Mouse (Mus musculus): ENCODE data around the gene Vmn1r129. TPM values are rescaled to one million over a fixed set of nuclear protein-coding genes. Genes with fewer than 3 reads are reported as not detected.

The Vmn1r129 gene
- polyA plus RNA-seq (2015; fragmentation: Illumina TruSeq; extraction: RNeasy Lipid Tissue Mini Kit (QIAGEN cat#74804); ENCODE audit: low read depth, low replicate concordance): not detected

DNA sequence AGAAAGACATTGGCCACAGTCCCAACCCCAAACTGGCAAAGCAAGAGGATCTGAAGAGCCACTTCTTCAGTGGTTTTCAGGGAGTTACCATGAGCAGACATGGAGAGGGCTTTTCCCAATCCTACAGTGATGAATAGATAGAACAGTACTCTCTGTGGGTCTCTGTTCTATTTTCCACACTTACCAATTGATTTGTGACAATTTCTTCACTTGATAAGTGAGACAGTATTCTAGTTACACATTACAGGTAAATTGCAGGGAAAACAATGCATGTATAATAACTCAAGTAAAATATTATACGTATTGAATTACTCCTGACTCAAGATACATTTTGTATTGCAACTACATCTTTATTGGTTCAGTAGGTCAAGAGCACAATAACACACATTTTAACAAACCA lies at the start of gene Vmn1r129:
Gene Vmn1r129 (minus strand): TSS at position 101 of the 400 bp plus-strand sequence.

DNA sequence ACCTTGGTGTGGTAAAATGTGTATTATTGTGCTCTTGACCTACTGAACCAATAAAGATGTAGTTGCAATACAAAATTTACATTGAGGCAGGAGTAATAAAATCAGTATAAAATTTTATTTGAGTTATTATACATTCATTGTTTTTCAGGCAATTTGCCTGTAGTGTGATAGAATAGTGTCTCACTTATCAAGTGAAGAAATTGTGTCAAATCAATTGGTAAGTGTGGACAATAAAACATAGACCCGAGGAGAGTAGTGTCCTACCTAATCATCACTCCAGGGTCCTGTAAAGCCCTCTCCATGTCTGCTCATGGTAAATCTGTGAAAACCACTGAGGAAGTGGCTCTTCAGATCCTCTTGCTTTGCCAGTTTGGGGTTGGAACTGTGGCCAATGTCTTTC lies 12.0 kb downstream of the Vmn1r129 start, which contains the start of gene Vmn1r128:
Gene Vmn1r128 (plus strand): TSS at position 301 of the 400 bp plus-strand sequence.

GRCm38 (mm10) chr7:21319761-21320160 lies 41.3 kb downstream of the Vmn1r129 start, which contains the start of gene Vmn1r127:
Gene Vmn1r127 (minus strand): TSS chr7:21319861.

Other genes starting within 250 kb of the Vmn1r129 start
- not detected for gene Vmn1r122, start 227.2 kb downstream of the Vmn1r129 start, polyA plus RNA-seq (2015; fragmentation: Illumina TruSeq; extraction: RNeasy Lipid Tissue Mini Kit (QIAGEN cat#74804); ENCODE audit: low read depth, low replicate concordance)
- gene Vmn1r123, start 199.1 kb downstream of the Vmn1r129 start, polyA plus RNA-seq (2015; fragmentation: Illumina TruSeq; extraction: RNeasy Lipid Tissue Mini Kit (QIAGEN cat#74804); ENCODE audit: low read depth, low replicate concordance): not detected
- not detected for gene Gm5157, start 170.9 kb downstream of the Vmn1r129 start, polyA plus RNA-seq (2015; fragmentation: Illumina TruSeq; extraction: RNeasy Lipid Tissue Mini Kit (QIAGEN cat#74804); ENCODE audit: low read depth, low replicate concordance)
- gene Vmn1r124, start 100.7 kb downstream of the Vmn1r129 start, polyA plus RNA-seq (2015; fragmentation: Illumina TruSeq; extraction: RNeasy Lipid Tissue Mini Kit (QIAGEN cat#74804); ENCODE audit: low read depth, low replicate concordance): not detected
- gene Vmn1r125, start 89.1 kb downstream of the Vmn1r129 start, polyA plus RNA-seq (2015; fragmentation: Illumina TruSeq; extraction: RNeasy Lipid Tissue Mini Kit (QIAGEN cat#74804); ENCODE audit: low read depth, low replicate concordance): not detected
- gene Vmn1r126, start 59.8 kb downstream of the Vmn1r129 start, polyA plus RNA-seq (2015; fragmentation: Illumina TruSeq; extraction: RNeasy Lipid Tissue Mini Kit (QIAGEN cat#74804); ENCODE audit: low read depth, low replicate concordance): not detected
- not detected for gene Vmn1r127, start 41.4 kb downstream of the Vmn1r129 start, polyA plus RNA-seq (2015; fragmentation: Illumina TruSeq; extraction: RNeasy Lipid Tissue Mini Kit (QIAGEN cat#74804); ENCODE audit: low read depth, low replicate concordance)
- not detected for gene Vmn1r128, start 11.9 kb downstream of the Vmn1r129 start, polyA plus RNA-seq (2015; fragmentation: Illumina TruSeq; extraction: RNeasy Lipid Tissue Mini Kit (QIAGEN cat#74804); ENCODE audit: low read depth, low replicate concordance)
- not detected for gene Gm6882, start 71.5 kb upstream of the Vmn1r129 start, polyA plus RNA-seq (2015; fragmentation: Illumina TruSeq; extraction: RNeasy Lipid Tissue Mini Kit (QIAGEN cat#74804); ENCODE audit: low read depth, low replicate concordance)
- gene Vmn1r130, start 150.5 kb upstream of the Vmn1r129 start, polyA plus RNA-seq (2015; fragmentation: Illumina TruSeq; extraction: RNeasy Lipid Tissue Mini Kit (QIAGEN cat#74804); ENCODE audit: low read depth, low replicate concordance): not detected
- gene Vmn1r131, start 184.8 kb upstream of the Vmn1r129 start, polyA plus RNA-seq (2015; fragmentation: Illumina TruSeq; extraction: RNeasy Lipid Tissue Mini Kit (QIAGEN cat#74804); ENCODE audit: low read depth, low replicate concordance): not detected

Measured in brain, adult 10 weeks (tissue).